Mouse (Mus musculus) embryonic fibroblast, embryonic 13.5 days (primary cell): ENCODE measurements around the gene Mgea5.

Experiments
- CTCF ChIP-seq: IDR thresholded peaks from 2 replicates; pipeline ENCODE4 v1.5.1; 2011; ENCODE audit warnings: mild to moderate bottlenecking, control low read depth, low read length, moderate library complexity, borderline replicate concordance; ENCODE audit not compliant: insufficient read depth
- POLR2A ChIP-seq: IDR thresholded peaks from 2 replicates; pipeline ENCODE4 v1.6.1; 2011; ENCODE audit warnings: low read depth, mild to moderate bottlenecking, control low read depth, low read length, moderate library complexity

DNA sequence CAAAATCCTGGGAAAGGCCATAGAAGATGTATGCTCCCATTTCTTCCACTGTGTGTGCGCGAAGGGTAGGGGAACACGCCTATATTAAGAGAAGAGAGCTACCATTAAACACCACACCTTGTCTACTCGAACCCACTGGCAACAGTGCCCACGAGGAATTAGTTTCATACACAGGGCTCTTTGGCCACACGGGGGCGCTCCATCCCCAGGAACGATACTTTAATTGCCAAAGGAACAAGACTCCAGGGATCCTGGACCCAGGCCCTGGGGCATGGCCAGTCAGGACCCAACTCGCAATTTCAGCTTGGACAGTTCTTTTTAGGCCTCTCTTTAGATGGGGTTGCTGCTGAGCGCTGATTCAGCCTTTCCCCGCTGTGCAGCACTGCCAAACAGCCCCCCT, 29.6 kb upstream of the Mgea5 start:
- TF ChIP-seq CTCF (0 out of 2 replicates have a peak, but pooled peaks have one; percentile 14), POLR2A (no peak)
